In the genomic region with DNA sequence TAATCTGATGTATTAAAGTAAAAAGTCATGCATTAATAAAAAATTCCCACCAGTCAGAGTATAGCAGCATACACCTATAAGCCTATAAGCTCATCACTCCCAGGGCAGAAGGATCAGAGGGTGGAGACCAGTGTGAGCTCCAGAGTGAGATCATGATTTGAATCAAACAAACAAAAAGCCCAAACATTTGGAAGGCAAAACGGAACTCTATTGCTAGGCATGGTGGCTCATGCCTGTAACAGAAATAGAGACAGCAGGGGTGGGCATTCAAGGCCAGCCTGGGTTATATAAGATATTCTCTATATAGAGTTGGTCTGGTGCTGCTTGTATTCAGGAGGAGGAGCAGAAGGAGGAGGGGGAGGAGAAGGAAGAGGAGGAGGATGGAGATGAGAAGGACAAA, we compare ENCODE assay signal across 18 mouse cellular contexts. TPM values are rescaled to one million over a fixed set of nuclear protein-coding genes. Genes with fewer than 3 reads are reported as not detected.
DNase-seq lines count a peak whose midpoint lies in the region.
"Had no signal": no experiment of that assay in that cellular context is flagged by ENCODE, and none has a peak within 500 bp of the region (broad histone marks: within the 10 kb centered on the region; RNA-seq: fewer than 3 reads in every experiment).

No protein-coding gene starts in this region.

- DNase-seq in cerebellum, adult 11-12 months = peak; percentile 44
- no peak for DNase-seq in cerebellum, adult 8-10 months
- peak; percentile 50 for DNase-seq in cerebellum, adult 9-11 months
- DNase-seq in cerebellum, postnatal 4 days (ENCODE audit: low spot score in 2 of 2) = no peak
- DNase-seq in heart, adult 11 months = peak; percentile 66
- DNase-seq in heart, adult 8-10 months (ENCODE audit: low spot score) = no peak
- DNase-seq in right cerebral cortex, adult 18-20 months = peak; percentile 39
- no peak for DNase-seq in right cerebral cortex, postnatal 25 days
- DNase-seq: adrenal gland, adult 8-10 months; adrenal gland, postnatal 14 days; adrenal gland, postnatal 36 days; B cell, adult 2 months; cerebellum, adult 11 months; cerebellum, postnatal 10 days; cerebellum, postnatal 25 days; embryo, embryonic 11 days had no signal

RNA-seq across cellular contexts. Expression of gene Prkar1b, which starts 13.5 kb away (rescaled TPM):
- 1 to 10 TPM; 2.1 to 2.7 (median 2.3) TPM for total RNA-seq in heart, adult 8-10 months (2022)
- total RNA-seq: CH12.LX; common myeloid progenitor, adult 5-6 weeks had no signal

RNA-seq across cellular contexts. Expression of gene Dnaaf5, which starts 13.7 kb away (rescaled TPM):
- total RNA-seq in heart, adult 8-10 months (2022) = 10 to 100 TPM; 16.1 to 20.0 (median 18.2) TPM

Comparison
In these comparisons a context has a peak if more than half of its experiments do, and no peak if none do; other contexts are left out.
1. DNase-seq: peak in cerebellum, adult 11-12 months (single experiment), cerebellum, adult 9-11 months (single experiment), heart, adult 11 months (single experiment) and right cerebral cortex, adult 18-20 months (single experiment); none in cerebellum, adult 8-10 months (single experiment), cerebellum, postnatal 4 days (0 of 2), heart, adult 8-10 months (single experiment) and right cerebral cortex, postnatal 25 days (single experiment).